Comparison of ENCODE assay signal across 24 mouse cellular contexts in the genomic region with DNA sequence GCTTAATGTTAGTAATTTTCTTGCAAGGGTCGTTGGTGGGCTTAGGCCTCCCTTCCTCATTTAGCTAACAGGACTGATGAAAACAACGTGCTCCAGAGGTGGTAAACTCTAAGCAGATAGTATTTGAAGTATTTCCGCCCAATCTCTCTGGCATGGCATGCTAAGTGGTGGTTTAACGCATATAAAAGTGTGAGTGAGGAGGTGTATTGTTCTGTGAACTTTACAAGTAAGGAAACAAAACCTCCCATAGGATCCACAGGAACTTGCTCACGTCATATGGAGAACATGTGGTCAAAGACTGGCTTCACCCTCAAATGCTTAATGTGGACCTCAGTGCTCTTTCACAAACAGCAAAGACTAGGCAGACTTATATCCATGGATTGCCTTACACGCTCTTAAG. TPM values are rescaled to one million over a fixed set of nuclear protein-coding genes. Genes with fewer than 3 reads are reported as not detected.
A peak's percentile ranks its signal among the peaks of the same experiment; 100 is the strongest.
DNase-seq lines count a peak whose midpoint lies in the region; ATAC-seq and TF ChIP-seq lines count a peak whose summit lies in the region.
"Had no signal": no experiment of that assay in that cellular context is flagged by ENCODE, and none has a peak within 500 bp of the region (broad histone marks: within the 10 kb centered on the region; RNA-seq: fewer than 3 reads in every experiment).

No protein-coding gene starts in this region.

- ATAC-seq in limb, embryonic 12.5 days (ENCODE audit: insufficient number of reproducible peaks, insufficient read depth, low FRiP score, low TSS enrichment, low read depth), result peak; percentile 58
- ATAC-seq: forebrain, postnatal 0 days; intestine, embryonic 16.5 days; Patski had no signal

- no peak overlapping the region for H3ac ChIP-seq in myocyte (ENCODE audit: control insufficient read depth, insufficient read length)

- H3K4me1 ChIP-seq in limb, embryonic 12.5 days (replicated peaks), result peaks cover 21% of the 10 kb centered on the region
- H3K4me1 ChIP-seq in limb, embryonic 10.5 days, result peaks cover 17% of the 10 kb centered on the region
- H3K4me1 ChIP-seq: embryonic facial prominence, embryonic 12.5 days; forebrain, embryonic 12.5 days; hindbrain, embryonic 10.5 days had no signal

- H3K9me3 ChIP-seq in limb, embryonic 12.5 days, result no peaks in the 10 kb centered on the region
- no peaks in the 10 kb centered on the region for H3K9me3 ChIP-seq in limb, embryonic 10.5 days (replicated peaks)
- H3K9me3 ChIP-seq: forebrain, embryonic 12.5 days; hindbrain, embryonic 10.5 days had no signal

- no peak overlapping the region for H3K4me3 ChIP-seq in limb, embryonic 12.5 days (replicated peaks)
- no peak overlapping the region for H3K4me3 ChIP-seq in limb, embryonic 10.5 days
- H3K4me3 ChIP-seq in myocyte, result no peak overlapping the region
- H3K4me3 ChIP-seq: embryonic facial prominence, embryonic 12.5 days; erythroblast, embryonic 14.5 days; forebrain, embryonic 12.5 days; hindbrain, embryonic 10.5 days had no signal

- intact Hi-C loops in left cerebral cortex, postnatal 25 days (cut with DNase I), result no loop called here

- no peak for TF ChIP-seq POLR2A in myocyte (IDR thresholded peaks at IDR 0.05; ENCODE audit: insufficient read length, low read depth)

- peaks cover 12% of the 10 kb centered on the region for H3K27me3 ChIP-seq in limb, embryonic 12.5 days
- H3K27me3 ChIP-seq in limb, embryonic 10.5 days (ENCODE audit: low read depth, poor library complexity, severe bottlenecking), result no peaks in the 10 kb centered on the region
- H3K27me3 ChIP-seq in myocyte (ENCODE audit: control insufficient read depth, insufficient read depth, insufficient read length), result no peaks in the 10 kb centered on the region
- H3K27me3 ChIP-seq: embryonic facial prominence, embryonic 12.5 days; forebrain, embryonic 12.5 days; Patski had no signal

- H3K9ac ChIP-seq in limb, embryonic 12.5 days (replicated peaks), result no peak overlapping the region
- H3K9ac ChIP-seq: embryonic facial prominence, embryonic 12.5 days; forebrain, embryonic 12.5 days; forebrain, postnatal 0 days; hindbrain, embryonic 14.5 days had no signal

- no peaks in the 10 kb centered on the region for H3K36me3 ChIP-seq in limb, embryonic 12.5 days
- no peaks in the 10 kb centered on the region for H3K36me3 ChIP-seq in limb, embryonic 10.5 days
- no peaks in the 10 kb centered on the region for H3K36me3 ChIP-seq in myocyte (ENCODE audit: control insufficient read depth, insufficient read depth)
- H3K36me3 ChIP-seq: embryonic facial prominence, embryonic 12.5 days; forebrain, embryonic 12.5 days; hindbrain, embryonic 10.5 days had no signal

- 0 out of 2 replicates have a peak overlapping the region, but pooled peaks have one; percentile 4 for H3K4me2 ChIP-seq in limb, embryonic 12.5 days
- peak overlapping the region; percentile 69 for H3K4me2 ChIP-seq in myocyte (ENCODE audit: low read depth)
- H3K4me2 ChIP-seq: embryonic facial prominence, embryonic 12.5 days; forebrain, embryonic 12.5 days; heart, embryonic 11.5 days; hindbrain, embryonic 14.5 days had no signal

- H3K79me2 ChIP-seq in myocyte (ENCODE audit: control insufficient read depth, insufficient read depth), result no peaks in the 10 kb centered on the region

- 27% methylated on average over 6 of the region's 6 CpGs for WGBS in limb, embryonic 12.5 days
- WGBS in limb, embryonic 10.5 days, result 53% methylated on average over 6 of the region's 6 CpGs

- H3K27ac ChIP-seq in limb, embryonic 12.5 days, result no peak overlapping the region
- H3K27ac ChIP-seq in limb, embryonic 10.5 days, result no peak overlapping the region
- H3K27ac ChIP-seq: embryonic facial prominence, embryonic 12.5 days; forebrain, embryonic 12.5 days; hindbrain, embryonic 10.5 days; hindbrain, embryonic 14.5 days had no signal

- DNase-seq in limb, embryonic 10.5 days (ENCODE audit: low spot score), result no peak
- peak; percentile 12 for DNase-seq in R1 (ENCODE audit: low read depth, low spot score)
- DNase-seq in hindlimb bud, embryonic 11.5 days (ENCODE audit: extremely low spot score, low read depth, low spot score), result peak; percentile 18
- DNase-seq in frontal cortex, postnatal 36 days (ENCODE audit: low spot score in 2 of 2), result no peak
- DNase-seq in left cerebral cortex, postnatal 25 days (ENCODE audit: low spot score in 2 of 2), result no peak
- no peak for DNase-seq in thymus, postnatal 4 days
- DNase-seq: adrenal gland, adult 8-10 months; adrenal gland, postnatal 36 days; B cell, adult 2 months; cerebellum, adult 8-10 months; cerebellum, postnatal 14 days; embryo, embryonic 11 days; forebrain, postnatal 0 days; gastrocnemius, postnatal 10 days had no signal

TF ChIP-seq in myocyte, 11 proteins besides CTCF, POLR2A, EP300 and RAD21:
- no peak for TF ChIP-seq MYOD1 (IDR thresholded peaks at IDR 0.05; ENCODE audit: control insufficient read depth in 1 of 3, insufficient read length in 2 of 3, low read depth in 2 of 3)
- no peak for TF ChIP-seq REST (IDR thresholded peaks at IDR 0.05; ENCODE audit: insufficient read depth, insufficient read length)
- TF ChIP-seq MAX (IDR thresholded peaks at IDR 0.05; ENCODE audit: low read depth), result no peak
- no peak for TF ChIP-seq E2F4 (IDR thresholded peaks at IDR 0.05; ENCODE audit: insufficient read depth)
- no peak for TF ChIP-seq CEBPB (IDR thresholded peaks at IDR 0.05; ENCODE audit: insufficient read depth, poor library complexity, severe bottlenecking)
- TF ChIP-seq TCF3 (IDR thresholded peaks at IDR 0.05; ENCODE audit: insufficient read length, low read depth), result no peak
- no peak for TF ChIP-seq TCF12 (IDR thresholded peaks at IDR 0.05; ENCODE audit: insufficient read depth, poor library complexity, severe bottlenecking)
- TF ChIP-seq USF1 (IDR thresholded peaks at IDR 0.05; ENCODE audit: low read depth), result no peak
- TF ChIP-seq POLR2AphosphoS2 (IDR thresholded peaks at IDR 0.05; ENCODE audit: insufficient read length, low read depth), result no peak
- TF ChIP-seq SRF (IDR thresholded peaks at IDR 0.05; ENCODE audit: control insufficient read depth, insufficient read length, low read depth), result no peak
- no peak for TF ChIP-seq MYOG (IDR thresholded peaks at IDR 0.05; ENCODE audit: control insufficient read depth in 1 of 3, insufficient read depth in 1 of 3, insufficient read length in 2 of 3, low read depth in 2 of 3)
TF ChIP-seq in myocyte: peak in this region for 0.

RNA-seq across cellular contexts. Expression of a gene that starts 56.5 kb away (rescaled TPM):
- 75.7 and 76.6 TPM in 2 replicates for polyA plus RNA-seq in limb, embryonic 12.5 days (2016; fragmentation: Nextera tagmentation; extraction: Ambion mirVana)
- 78.7 and 79.1 TPM in 2 replicates for polyA plus RNA-seq in limb, embryonic 10.5 days (2016; fragmentation: Nextera tagmentation; extraction: Ambion mirVana)
- polyA plus RNA-seq in myocyte (2012; fragmentation: generic; extraction: Trizol), result 138 TPM
- total RNA-seq in left cerebral cortex, postnatal 25 days (2021), result 10 to 100 TPM; 27.6 to 32.8 TPM

Comparison
In these comparisons a context has a peak if more than half of its experiments do, and no peak if none do; other contexts are left out.
1. DNase-seq: peak in R1 (single experiment) and hindlimb bud, embryonic 11.5 days (single experiment); none in limb, embryonic 10.5 days (single experiment), frontal cortex, postnatal 36 days (0 of 2), left cerebral cortex, postnatal 25 days (0 of 2) and thymus, postnatal 4 days (single experiment).